Comparison of ENCODE assay signal across 9 mouse cellular contexts in the genomic region with DNA sequence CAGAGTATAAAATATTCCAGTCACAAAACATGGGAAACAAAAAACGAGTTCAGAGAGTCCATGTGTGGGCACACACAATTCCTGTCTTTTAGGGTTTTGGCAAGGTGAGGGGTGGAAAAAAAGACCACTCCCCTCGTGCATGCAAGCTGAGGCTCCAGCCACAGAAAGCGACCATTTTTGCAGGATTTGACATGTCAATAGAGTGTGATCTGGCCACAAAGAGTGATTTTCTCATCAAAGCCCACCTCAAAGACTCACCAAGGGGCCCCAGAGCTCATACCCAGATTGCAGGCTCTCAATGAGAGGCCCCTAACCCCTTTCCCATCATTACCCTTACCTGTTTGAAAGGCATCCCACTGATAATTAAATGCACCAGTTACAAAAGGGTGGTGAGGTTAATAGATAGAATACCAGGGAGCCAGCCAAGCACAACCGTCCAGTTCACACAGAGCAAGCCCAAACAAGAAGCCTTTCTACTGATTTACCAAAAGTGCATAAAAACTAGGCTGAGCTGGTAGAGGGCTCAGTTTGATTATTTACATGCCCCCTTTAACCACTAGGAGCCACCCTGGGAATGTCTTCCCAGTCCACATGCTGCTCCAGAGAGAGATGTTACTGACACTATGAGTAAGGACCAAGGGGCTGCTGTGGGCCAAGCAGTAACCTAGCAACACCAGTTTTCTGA. TPM values are rescaled to one million over a fixed set of nuclear protein-coding genes. Genes with fewer than 3 reads are reported as not detected.
A peak's percentile ranks its signal among the peaks of the same experiment; 100 is the strongest.
DNase-seq lines count a peak whose midpoint lies in the region; ATAC-seq lines count a peak whose summit lies in the region.
"Had no signal": no experiment of that assay in that cellular context is flagged by ENCODE, and none has a peak within 500 bp of the region (broad histone marks: within the 10 kb centered on the region; RNA-seq: fewer than 3 reads in every experiment).

No protein-coding gene starts in this region.

- no peaks in the 10 kb centered on the region for H3K9me3 ChIP-seq in heart, embryonic 14.5 days (ENCODE audit: control insufficient read depth, low read length)
- no peaks in the 10 kb centered on the region for H3K9me3 ChIP-seq in embryonic facial prominence, embryonic 15.5 days (replicated peaks)
- no peaks in the 10 kb centered on the region for H3K9me3 ChIP-seq in kidney, embryonic 14.5 days (ENCODE audit: control insufficient read depth, low read length)
- H3K9me3 ChIP-seq in neural tube, embryonic 15.5 days (replicated peaks), result no peaks in the 10 kb centered on the region

- no peak for DNase-seq in heart, postnatal 4 days
- DNase-seq in spleen, adult 12 weeks (ENCODE audit: low spot score), result no peak
- no peak for DNase-seq in thymus, postnatal 10 days (ENCODE audit: low spot score in 2 of 2)
- no peak for DNase-seq in right cerebral cortex, postnatal 36 days (ENCODE audit: low spot score in 2 of 2)

- peak overlapping the region in 1 of 2 experiments; percentile 24; a peak in 1 of 4 replicates for H3K27ac ChIP-seq in heart, embryonic 14.5 days (replicated peaks in 1 of 2; ENCODE audit: control insufficient read depth in 1 of 2, insufficient read depth in 1 of 2, low read depth in 2 of 2, low read length in 2 of 2)
- peak overlapping the region; percentile 23 for H3K27ac ChIP-seq in embryonic facial prominence, embryonic 15.5 days (replicated peaks)
- H3K27ac ChIP-seq in kidney, embryonic 14.5 days (ENCODE audit: low read depth, low read length), result peak overlapping the region; percentile 78; the same call in 1 of the 2 replicates
- H3K27ac ChIP-seq in neural tube, embryonic 15.5 days (replicated peaks), result peak overlapping the region; percentile 6
- H3K27ac ChIP-seq: macrophage had no signal

- H3K9ac ChIP-seq in heart, embryonic 14.5 days (ENCODE audit: low read length), result peak overlapping the region; percentile 38; the same call in 1 of the 2 replicates
- H3K9ac ChIP-seq in embryonic facial prominence, embryonic 15.5 days, result no peak overlapping the region
- peak overlapping the region; percentile 47; the same call in 1 of the 2 replicates for H3K9ac ChIP-seq in kidney, embryonic 14.5 days (ENCODE audit: low read depth, low read length)
- no peak overlapping the region for H3K9ac ChIP-seq in neural tube, embryonic 15.5 days (replicated peaks)

- peaks cover 10% of the 10 kb centered on the region for H3K36me3 ChIP-seq in heart, embryonic 14.5 days (ENCODE audit: control insufficient read depth, insufficient read depth, low read length)
- H3K36me3 ChIP-seq in embryonic facial prominence, embryonic 15.5 days, result peaks cover 9% of the 10 kb centered on the region; the same call in 1 of the 2 replicates
- peaks cover 11% of the 10 kb centered on the region; the same call in 1 of the 2 replicates for H3K36me3 ChIP-seq in kidney, embryonic 14.5 days (ENCODE audit: control insufficient read depth, insufficient read depth, low read length)
- no peaks in the 10 kb centered on the region for H3K36me3 ChIP-seq in neural tube, embryonic 15.5 days

- no peak overlapping the region for H3K4me3 ChIP-seq in heart, embryonic 14.5 days (ENCODE audit: control insufficient read depth in 1 of 2, insufficient read depth in 1 of 2, low read depth in 1 of 2, low read length in 2 of 2)
- H3K4me3 ChIP-seq in embryonic facial prominence, embryonic 15.5 days (replicated peaks), result no peak overlapping the region
- peak overlapping the region; percentile 3; the same call in 1 of the 2 replicates for H3K4me3 ChIP-seq in kidney, embryonic 14.5 days (ENCODE audit: low read length)
- H3K4me3 ChIP-seq in neural tube, embryonic 15.5 days (replicated peaks), result no peak overlapping the region

- H3K4me2 ChIP-seq in heart, embryonic 14.5 days (ENCODE audit: low read length), result peak overlapping the region; percentile 40; the same call in 1 of the 2 replicates
- H3K4me2 ChIP-seq in embryonic facial prominence, embryonic 15.5 days (replicated peaks), result peak overlapping the region; percentile 22
- peak overlapping the region; percentile 87 for H3K4me2 ChIP-seq in kidney, embryonic 14.5 days (replicated peaks; ENCODE audit: low read depth, low read length)
- peak overlapping the region; percentile 30 for H3K4me2 ChIP-seq in neural tube, embryonic 15.5 days

- peaks cover 37 to 57% of the 10 kb centered on the region in 2 experiments for H3K4me1 ChIP-seq in heart, embryonic 14.5 days (ENCODE audit: control insufficient read depth in 2 of 2, insufficient read depth in 2 of 2, low read length in 2 of 2)
- H3K4me1 ChIP-seq in embryonic facial prominence, embryonic 15.5 days, result peaks cover 70% of the 10 kb centered on the region
- peaks cover 54% of the 10 kb centered on the region for H3K4me1 ChIP-seq in kidney, embryonic 14.5 days (ENCODE audit: control insufficient read depth, insufficient read depth, low read length)
- H3K4me1 ChIP-seq in neural tube, embryonic 15.5 days, result peaks cover 74% of the 10 kb centered on the region

- ATAC-seq in heart, embryonic 14.5 days (ENCODE audit: insufficient number of reproducible peaks, insufficient read depth, low FRiP score, low read depth), result no peak
- no peak for ATAC-seq in embryonic facial prominence, embryonic 15.5 days (ENCODE audit: insufficient number of reproducible peaks, low FRiP score, low TSS enrichment, low read depth)
- ATAC-seq in kidney, embryonic 14.5 days (ENCODE audit: low FRiP score, low TSS enrichment), result peak; percentile 53
- no peak for ATAC-seq in neural tube, embryonic 15.5 days (ENCODE audit: low FRiP score)

- 51% methylated on average over 4 of the region's 4 CpGs for WGBS in heart, embryonic 14.5 days
- WGBS in embryonic facial prominence, embryonic 15.5 days, result 50% methylated on average over 4 of the region's 4 CpGs
- 37% methylated on average over 4 of the region's 4 CpGs for WGBS in kidney, embryonic 14.5 days
- WGBS in neural tube, embryonic 15.5 days, result 13% methylated on average over 4 of the region's 4 CpGs

- H3K27me3 ChIP-seq in heart, embryonic 14.5 days (ENCODE audit: control insufficient read depth, insufficient read depth, low read length), result no peaks in the 10 kb centered on the region
- H3K27me3 ChIP-seq in embryonic facial prominence, embryonic 15.5 days, result no peaks in the 10 kb centered on the region
- no peaks in the 10 kb centered on the region for H3K27me3 ChIP-seq in kidney, embryonic 14.5 days (ENCODE audit: control insufficient read depth, insufficient read depth, low read length)
- H3K27me3 ChIP-seq in neural tube, embryonic 15.5 days (replicated peaks), result no peaks in the 10 kb centered on the region

RNA-seq across cellular contexts. Expression of a gene that starts 6.1 kb away (rescaled TPM):
- polyA plus RNA-seq in heart, embryonic 14.5 days (2014; fragmentation: Nextera tagmentation; extraction: Ambion mirVana), result 12.8 and 15.7 TPM in 2 replicates
- 10 to 100 TPM; 18.9 to 21.9 TPM for total RNA-seq in heart, postnatal 4 days (2021)
- polyA plus RNA-seq in embryonic facial prominence, embryonic 15.5 days (2015; fragmentation: Nextera tagmentation; extraction: Ambion mirVana), result 30.9 and 32.2 TPM in 2 replicates
- 36.6 and 56.2 TPM in 2 replicates for polyA plus RNA-seq in kidney, embryonic 14.5 days (2014; fragmentation: Nextera tagmentation; extraction: Ambion mirVana)
- polyA plus RNA-seq in neural tube, embryonic 15.5 days (2015; fragmentation: Nextera tagmentation; extraction: Ambion mirVana), result 7.5 and 9.3 TPM in 2 replicates

Comparison
In these comparisons a context has a peak if more than half of its experiments do, and no peak if none do; other contexts are left out.
1. H3K4me2 ChIP-seq: peak in every context shown above with its lines; median percentile 87 in kidney, embryonic 14.5 days; 40 in heart, embryonic 14.5 days; 30 in neural tube, embryonic 15.5 days; 22 in embryonic facial prominence, embryonic 15.5 days.
2. H3K9ac ChIP-seq: peak in heart, embryonic 14.5 days (single experiment) and kidney, embryonic 14.5 days (single experiment); none in embryonic facial prominence, embryonic 15.5 days (single experiment) and neural tube, embryonic 15.5 days (single experiment).